ENCODE assay signal across 9 mouse cellular contexts in the genomic region with DNA sequence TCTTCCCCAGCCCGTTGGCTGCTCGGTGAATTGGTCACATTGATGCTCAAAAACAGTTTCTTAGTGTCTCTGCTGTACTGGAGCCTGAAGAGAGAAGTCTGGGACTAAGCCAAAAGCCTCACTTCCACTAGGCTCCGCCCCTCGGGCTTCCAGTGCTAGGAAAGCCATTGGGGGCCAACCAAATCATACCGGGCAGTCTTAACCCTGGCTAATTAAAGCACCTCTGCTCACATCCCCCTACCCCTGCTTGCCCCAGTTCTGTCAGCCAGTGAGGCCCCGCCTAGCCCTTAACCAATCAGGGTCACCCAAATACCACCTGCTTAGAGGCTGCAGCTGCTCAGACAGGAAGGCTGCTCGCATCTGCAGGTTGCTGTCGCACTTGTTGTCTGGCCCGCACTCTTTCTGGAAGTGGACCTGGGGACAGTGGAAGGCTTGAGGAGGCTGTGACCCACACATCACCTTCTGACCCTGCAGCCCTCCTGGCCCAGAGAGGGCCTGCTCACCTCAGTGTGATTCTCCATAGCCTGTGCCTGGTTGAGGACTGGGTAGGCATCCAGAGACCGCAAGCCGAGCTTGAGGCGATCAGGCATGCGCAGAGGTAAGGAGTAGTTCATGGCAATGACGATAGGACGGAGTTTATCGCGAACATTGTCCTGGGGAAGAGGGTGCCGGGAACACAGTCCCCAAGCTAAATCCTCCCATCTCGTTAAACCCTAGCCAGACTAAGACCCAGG. TPM values are rescaled to one million over a fixed set of nuclear protein-coding genes. Genes with fewer than 3 reads are reported as not detected.
A peak's percentile ranks its signal among the peaks of the same experiment; 100 is the strongest.
DNase-seq lines count a peak whose midpoint lies in the region; ATAC-seq lines count a peak whose summit lies in the region.
"Had no signal": no experiment of that assay in that cellular context is flagged by ENCODE, and none has a peak within 500 bp of the region (broad histone marks: within the 10 kb centered on the region; RNA-seq: fewer than 3 reads in every experiment).

No protein-coding gene starts in this region.

- H3K9ac ChIP-seq in neural tube, embryonic 13.5 days: no peak overlapping the region
- no peak overlapping the region for H3K9ac ChIP-seq in liver, embryonic 12.5 days

- peaks cover 26% of the 10 kb centered on the region for H3K27me3 ChIP-seq in neural tube, embryonic 13.5 days
- peaks cover 45% of the 10 kb centered on the region for H3K27me3 ChIP-seq in liver, embryonic 12.5 days (replicated peaks)

- no peak overlapping the region for H3K4me3 ChIP-seq in neural tube, embryonic 13.5 days
- H3K4me3 ChIP-seq in liver, embryonic 12.5 days: no peak overlapping the region

- H3K4me2 ChIP-seq in neural tube, embryonic 13.5 days: no peak overlapping the region
- H3K4me2 ChIP-seq in liver, embryonic 12.5 days: no peak overlapping the region

- H3K4me1 ChIP-seq in neural tube, embryonic 13.5 days (replicated peaks): peaks cover 5% of the 10 kb centered on the region; the same call in 1 of the 2 replicates
- no peaks in the 10 kb centered on the region for H3K4me1 ChIP-seq in liver, embryonic 12.5 days

- DNase-seq in heart, adult 11 months: peak; percentile 74
- DNase-seq in heart, postnatal 14 days: no peak
- peak; percentile 73 for DNase-seq in ZHBTc4 (ENCODE audit: low read depth, low spot score)
- peak; percentile 8 for DNase-seq in forelimb bud, embryonic 11.5 days (ENCODE audit: low read depth, low spot score)
- no peak for DNase-seq in ovary, postnatal 14 days (ENCODE audit: low spot score)
- DNase-seq in layer of hippocampus, adult 11-12 months (ENCODE audit: low spot score): no peak
- DNase-seq: adrenal gland, postnatal 25 days had no signal

- 23% methylated on average over 19 of the region's 19 CpGs for WGBS in neural tube, embryonic 13.5 days
- WGBS in liver, embryonic 12.5 days (ENCODE audit: insufficient replicate concordance): 41% methylated on average over 19 of the region's 19 CpGs

- peak; percentile 32; the same call in 1 of the 2 replicates for ATAC-seq in neural tube, embryonic 13.5 days (ENCODE audit: low read depth)
- no peak for ATAC-seq in liver, embryonic 12.5 days

- H3K9me3 ChIP-seq in neural tube, embryonic 13.5 days: no peaks in the 10 kb centered on the region
- H3K9me3 ChIP-seq in liver, embryonic 12.5 days (replicated peaks): no peaks in the 10 kb centered on the region

- no peak overlapping the region for H3K27ac ChIP-seq in neural tube, embryonic 13.5 days (replicated peaks)
- H3K27ac ChIP-seq in liver, embryonic 12.5 days: no peak overlapping the region

- peaks cover 37% of the 10 kb centered on the region for H3K36me3 ChIP-seq in neural tube, embryonic 13.5 days
- no peaks in the 10 kb centered on the region for H3K36me3 ChIP-seq in liver, embryonic 12.5 days

- intact Hi-C loops in heart, postnatal 14 days (cut with DNase I): no loop called here

RNA-seq across cellular contexts. Expression of gene Pdk2, which starts 15.8 kb away (rescaled TPM):
- 100 to 1,000 TPM; 297 to 326 TPM for total RNA-seq in heart, postnatal 14 days (2021)
- polyA plus RNA-seq in neural tube, embryonic 13.5 days (2015; fragmentation: Nextera tagmentation; extraction: Ambion mirVana): 26.2 and 27.6 TPM in 2 replicates
- 10.0 and 11.0 TPM in 2 replicates for polyA plus RNA-seq in liver, embryonic 12.5 days (2016; fragmentation: Nextera tagmentation; extraction: Ambion mirVana)

RNA-seq across cellular contexts. Expression of gene Itga3, which starts 19.7 kb away (rescaled TPM):
- total RNA-seq in heart, postnatal 14 days (2021): 10 to 100 TPM; 13.5 to 15.6 TPM
- 12.0 and 12.1 TPM in 2 replicates for polyA plus RNA-seq in neural tube, embryonic 13.5 days (2015; fragmentation: Nextera tagmentation; extraction: Ambion mirVana)
- 2.8 and 3.6 TPM in 2 replicates for polyA plus RNA-seq in liver, embryonic 12.5 days (2016; fragmentation: Nextera tagmentation; extraction: Ambion mirVana)

RNA-seq across cellular contexts. Expression of gene Samd14, which starts 47.3 kb away (rescaled TPM):
- total RNA-seq in heart, postnatal 14 days (2021): 1 to 10 TPM; 2.2 TPM
- 133 and 151 TPM in 2 replicates for polyA plus RNA-seq in neural tube, embryonic 13.5 days (2015; fragmentation: Nextera tagmentation; extraction: Ambion mirVana)
- polyA plus RNA-seq in liver, embryonic 12.5 days (2016; fragmentation: Nextera tagmentation; extraction: Ambion mirVana): 53.8 and 56.7 TPM in 2 replicates

Comparison
In these comparisons a context has a peak if more than half of its experiments do, and no peak if none do; other contexts are left out.
1. DNase-seq: peak in heart, adult 11 months (single experiment), ZHBTc4 (single experiment) and forelimb bud, embryonic 11.5 days (single experiment); none in heart, postnatal 14 days (0 of 2), ovary, postnatal 14 days (single experiment) and layer of hippocampus, adult 11-12 months (single experiment).